Mouse (Mus musculus): Measurements from ENCODE around the gene Gm11238.
"Not testable (repeated sequence)": the region's sequence is repeated elsewhere in the genome, so short reads cannot be mapped to it uniquely, and the experiment has no call there.

Gm11238 gene

GRCm38 (mm10) chr4:73607581-73607980 lies at the start of gene Gm11238:
Gm11238 (plus strand) TSS chr4:73607881.
- not testable (repeated sequence) for DNase-seq (ENCODE audit: low spot score)

GRCm38 (mm10) chr4:73599248-73599647 lies 8.4 kb upstream of the Gm11238 start:
- DNase-seq (ENCODE audit: low spot score) = no peak

- not testable (repeated sequence) for DNase-seq (ENCODE audit: low spot score)
Observed at GRCm38 (mm10) chr4:73622684-73623083, 15.0 kb downstream of the Gm11238 start, which contains the start of gene Gm11237. Gm11237 (plus strand) TSS chr4:73622984.

- DNase-seq (ENCODE audit: low spot score) = not testable (repeated sequence)
Observed at GRCm38 (mm10) chr4:73637821-73638220, 30.1 kb downstream of the Gm11238 start, which contains the start of gene Gm11236. Gm11236 (plus strand) TSS chr4:73638121.

GRCm38 (mm10) chr4:73661864-73662263 lies 54.2 kb downstream of the Gm11238 start:
- DNase-seq (ENCODE audit: low spot score) = not testable (repeated sequence)

GRCm38 (mm10) chr4:73668054-73668453 lies 60.4 kb downstream of the Gm11238 start, which contains the start of gene Gm11239:
Gm11239 (plus strand) TSS chr4:73668354.
- not testable (repeated sequence) for DNase-seq (ENCODE audit: low spot score)

- DNase-seq (ENCODE audit: low spot score) = not testable (repeated sequence)
Observed at GRCm38 (mm10) chr4:73683216-73683615, 75.5 kb downstream of the Gm11238 start, which contains the start of gene Gm428. Gm428 (plus strand) TSS chr4:73683516.
